Mouse (Mus musculus): ENCODE measurements around the gene Lhpp.
"Not testable (repeated sequence)": the region's sequence is repeated elsewhere in the genome, so short reads cannot be mapped to it uniquely, and the experiment has no call there.

Lhpp gene

GRCm38 (mm10) chr7:132646514-132646913 lies 36.1 kb downstream of the Lhpp start:
- no peak for DNase-seq (ENCODE audit: low read depth)

GRCm38 (mm10) chr7:132654412-132654811 lies 44.0 kb downstream of the Lhpp start:
- DNase-seq (ENCODE audit: low read depth): no peak

GRCm38 (mm10) chr7:132656075-132656474 lies 45.6 kb downstream of the Lhpp start:
- DNase-seq (ENCODE audit: low read depth): peak; percentile 95

- peak; percentile 90 for DNase-seq (ENCODE audit: low read depth)
Observed at GRCm38 (mm10) chr7:132656548-132656947, 46.1 kb downstream of the Lhpp start.

- no peak for DNase-seq (ENCODE audit: low read depth)
Observed at GRCm38 (mm10) chr7:132657371-132658057, 47.1 kb downstream of the Lhpp start.

- no peak for DNase-seq (ENCODE audit: low read depth)
Observed at GRCm38 (mm10) chr7:132658058-132658450, 47.6 kb downstream of the Lhpp start.

- DNase-seq (ENCODE audit: low read depth): no peak
Observed at GRCm38 (mm10) chr7:132658688-132659087, 48.2 kb downstream of the Lhpp start.

GRCm38 (mm10) chr7:132659633-132660032 lies 49.2 kb downstream of the Lhpp start:
- DNase-seq (ENCODE audit: low read depth): no peak

GRCm38 (mm10) chr7:132662831-132663230 lies 52.4 kb downstream of the Lhpp start:
- not testable (repeated sequence) for DNase-seq (ENCODE audit: low read depth)

GRCm38 (mm10) chr7:132664815-132665214 lies 54.4 kb downstream of the Lhpp start:
- DNase-seq (ENCODE audit: low read depth): no peak

- no peak for DNase-seq (ENCODE audit: low read depth)
Observed at GRCm38 (mm10) chr7:132665664-132666382, 55.4 kb downstream of the Lhpp start.

GRCm38 (mm10) chr7:132666516-132666915 lies 56.1 kb downstream of the Lhpp start:
- DNase-seq (ENCODE audit: low read depth): no peak

- no peak for DNase-seq (ENCODE audit: low read depth)
Observed at GRCm38 (mm10) chr7:132668604-132669003, 58.2 kb downstream of the Lhpp start.

GRCm38 (mm10) chr7:132669999-132670862 lies 59.8 kb downstream of the Lhpp start:
- no peak for DNase-seq (ENCODE audit: low read depth)

GRCm38 (mm10) chr7:132670863-132671165 lies 60.4 kb downstream of the Lhpp start:
- DNase-seq (ENCODE audit: low read depth): no peak

GRCm38 (mm10) chr7:132672481-132672959 lies 62.1 kb downstream of the Lhpp start:
- peak; percentile 45 for DNase-seq (ENCODE audit: low read depth)

GRCm38 (mm10) chr7:132673931-132674755 lies 63.7 kb downstream of the Lhpp start:
- no peak for DNase-seq (ENCODE audit: low read depth)

GRCm38 (mm10) chr7:132675922-132676321 lies 65.5 kb downstream of the Lhpp start:
- no peak for DNase-seq (ENCODE audit: low read depth)

GRCm38 (mm10) chr7:132679117-132679516 lies 68.7 kb downstream of the Lhpp start:
- no peak for DNase-seq (ENCODE audit: low read depth)

GRCm38 (mm10) chr7:132679549-132679948 lies 69.1 kb downstream of the Lhpp start:
- no peak for DNase-seq (ENCODE audit: low read depth)

GRCm38 (mm10) chr7:132681296-132681695 lies 70.9 kb downstream of the Lhpp start:
- DNase-seq (ENCODE audit: low read depth): no peak

GRCm38 (mm10) chr7:132681831-132682230 lies 71.4 kb downstream of the Lhpp start:
- DNase-seq (ENCODE audit: low read depth): no peak

Measured in naive thymus-derived CD4-positive, alpha-beta T cell, adult 2 months (primary cell).